Mouse (Mus musculus) olfactory bulb, adult 2 months (tissue): Measurements from ENCODE around the gene Sh2b2. TPM values are rescaled to one million over a fixed set of nuclear protein-coding genes. Genes with fewer than 3 reads are reported as not detected.

Experiments
- H3K27ac ChIP-seq: fragments of 200-500 bp; 2 replicates; pipeline ENCODE4 v1.5.1; 2012; ENCODE audit warnings: low read depth, low read length; ENCODE audit not compliant: insufficient read depth
- H3K4me1 ChIP-seq: fragments of 200-500 bp; 2 replicates; pipeline ENCODE4 v1.6.1; 2012; ENCODE audit warnings: low read length; ENCODE audit not compliant: control insufficient read depth, insufficient read depth
- H3K4me3 ChIP-seq: fragments of 200-500 bp; 2 replicates; pipeline ENCODE4 v1.5.1; 2012; ENCODE audit warnings: mild to moderate bottlenecking, low read depth, low read length, moderate library complexity; ENCODE audit not compliant: insufficient read depth
- CTCF ChIP-seq: fragments of 200-500 bp; IDR thresholded peaks from 2 replicates; pipeline ENCODE4 v1.5.1; 2012; ENCODE audit warnings: low read depth, mild to moderate bottlenecking, low read length, moderate library complexity; ENCODE audit not compliant: insufficient read depth
- POLR2A ChIP-seq: fragments of 200-500 bp; IDR thresholded peaks from 2 replicates; pipeline ENCODE4 v1.6.1; 2012; ENCODE audit warnings: mild to moderate bottlenecking, low read depth, low read length, moderate library complexity; ENCODE audit not compliant: insufficient read depth
- WGBS: fragments of 180-500 bp; shearing (Covaris S2); methylation state at CpG from one replicate; pipeline ENCODE4 v1.1.7; 2018; 5-methylcytosine and 5-hydroxymethylcytosine counted together
- polyA plus RNA-seq: library from polyadenylated mRNA; stranded (reverse); fragments of >200 nt; gene quantifications from 2 replicates; pipeline ENCODE4 v1.2.4, GENCODE M21; 2012; ENCODE audit warnings: low replicate concordance; ENCODE audit not compliant: missing spikeins, insufficient read depth, insufficient read length

Gene Sh2b2
- polyA plus RNA-seq, 1 experiment, result not detected

DNA sequence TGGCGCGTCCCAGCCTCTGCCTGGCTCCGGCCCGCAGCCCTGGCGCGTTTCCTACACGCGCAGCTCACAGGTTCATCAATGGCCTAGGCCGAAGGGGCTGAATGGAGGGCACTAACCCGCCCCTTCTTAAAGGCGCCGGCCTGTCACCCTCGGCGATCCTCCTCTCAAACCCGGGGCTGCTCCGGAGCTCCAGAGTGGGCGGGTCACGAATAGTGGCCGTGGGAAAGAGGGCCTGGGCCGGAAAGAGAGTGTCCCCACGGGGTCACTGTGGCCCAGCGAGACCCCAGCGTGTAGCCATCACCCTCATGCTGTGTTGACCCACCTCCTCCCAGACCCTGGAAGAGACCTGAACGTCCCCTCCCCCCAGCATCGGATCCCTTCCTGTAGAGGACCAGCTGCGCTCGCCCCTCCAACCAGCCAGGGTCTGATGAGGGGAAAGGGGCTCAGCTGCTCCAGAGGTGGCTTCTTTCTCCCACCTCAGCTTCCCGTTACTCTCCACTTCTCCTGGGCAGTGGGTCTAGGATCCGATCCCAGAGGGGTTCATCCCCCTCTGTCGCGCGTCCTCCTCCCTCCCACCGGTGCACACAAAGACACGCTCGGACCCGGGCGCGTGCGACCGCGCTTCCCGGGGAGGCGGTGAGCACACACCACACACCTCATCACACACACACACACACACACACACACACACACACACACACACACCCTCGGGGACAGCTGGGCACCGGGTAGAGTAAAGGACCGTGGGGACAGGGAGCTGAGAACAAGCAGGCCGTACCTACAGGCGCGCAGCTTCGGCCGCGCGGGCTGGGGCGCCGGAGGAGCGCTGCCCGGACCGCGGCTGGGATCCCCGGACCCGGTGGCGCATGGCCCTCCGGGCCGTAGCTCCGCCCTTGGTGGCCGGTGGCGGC lies 2.2 kb downstream of the Sh2b2 start:
- no peak overlapping the region for H3K27ac ChIP-seq
- H3K4me1 ChIP-seq, result peaks cover 22% of the 10 kb centered on the region; the same call in 1 of the 2 replicates
- TF ChIP-seq CTCF (no peak), POLR2A (no peak)
- peak overlapping the region; percentile 78 for H3K4me3 ChIP-seq
- WGBS, result under 1% methylated on average over 67 of the region's 67 CpGs

DNA sequence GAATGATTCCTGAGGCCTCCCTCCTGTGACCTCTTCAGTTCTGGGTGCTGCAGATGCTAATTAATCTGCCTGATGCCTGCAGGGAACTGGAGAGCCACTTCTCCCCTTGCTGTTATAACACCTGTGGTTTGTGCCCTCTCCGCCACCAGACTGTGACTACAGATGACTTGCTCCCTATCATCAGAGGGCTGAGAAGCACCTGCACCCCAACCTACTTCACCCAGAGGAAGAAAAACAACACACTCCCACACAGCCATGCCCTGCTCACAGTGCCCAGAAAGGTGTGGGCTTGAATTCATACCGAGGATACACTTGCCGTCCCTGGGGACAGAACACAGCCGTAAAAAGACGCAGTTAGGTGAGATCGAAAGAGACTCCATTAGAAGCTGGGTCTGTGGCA lies 5.2 kb downstream of the Sh2b2 start:
- TF ChIP-seq POLR2A, result no peak
- no peak for TF ChIP-seq CTCF
- 78% methylated on average over 6 of the region's 6 CpGs for WGBS

GRCm38 (mm10) chr5:136240381-136240780 lies 6.0 kb downstream of the Sh2b2 start:
- WGBS, result 68% methylated on average over 1 of the region's 1 CpGs
- Histone ChIP-seq H3K4me3 (no peak overlapping the region), H3K4me1 (peaks cover 29% of the 10 kb centered on the region), H3K27ac (no peak overlapping the region)
- TF ChIP-seq CTCF (no peak), POLR2A (no peak)

More for the DNA sequence above, 5.2 kb downstream of the Sh2b2 start:
- Histone ChIP-seq H3K4me3 (no peak overlapping the region), H3K27ac (no peak overlapping the region), H3K4me1 (peaks cover 31% of the 10 kb centered on the region)

DNA sequence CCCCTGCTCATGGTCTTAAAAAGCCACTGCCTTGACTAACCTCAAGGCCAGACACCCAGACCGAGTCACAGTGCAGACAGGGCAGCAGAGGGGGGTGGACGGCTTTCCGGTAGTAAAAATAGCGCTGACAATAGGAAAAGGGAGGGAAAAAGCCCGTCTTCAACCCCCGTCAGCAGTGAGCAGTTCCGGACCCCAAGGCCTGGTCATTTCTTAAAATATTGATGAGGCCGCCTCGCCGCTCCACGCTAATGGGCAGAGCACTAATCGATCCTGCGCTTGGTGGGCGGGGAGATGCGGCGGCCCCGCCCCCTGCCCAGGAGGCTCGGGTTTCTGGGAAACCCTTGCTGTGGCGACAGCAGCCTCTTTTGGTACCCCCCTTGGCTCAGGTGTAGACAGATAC lies 8.7 kb downstream of the Sh2b2 start:
- no peak overlapping the region for H3K27ac ChIP-seq
- H3K4me3 ChIP-seq, result peak overlapping the region; percentile 40
- 6% methylated on average over 19 of the region's 19 CpGs for WGBS
- TF ChIP-seq POLR2A, result no peak
- TF ChIP-seq CTCF, result no peak
- H3K4me1 ChIP-seq, result peaks cover 21% of the 10 kb centered on the region

DNA sequence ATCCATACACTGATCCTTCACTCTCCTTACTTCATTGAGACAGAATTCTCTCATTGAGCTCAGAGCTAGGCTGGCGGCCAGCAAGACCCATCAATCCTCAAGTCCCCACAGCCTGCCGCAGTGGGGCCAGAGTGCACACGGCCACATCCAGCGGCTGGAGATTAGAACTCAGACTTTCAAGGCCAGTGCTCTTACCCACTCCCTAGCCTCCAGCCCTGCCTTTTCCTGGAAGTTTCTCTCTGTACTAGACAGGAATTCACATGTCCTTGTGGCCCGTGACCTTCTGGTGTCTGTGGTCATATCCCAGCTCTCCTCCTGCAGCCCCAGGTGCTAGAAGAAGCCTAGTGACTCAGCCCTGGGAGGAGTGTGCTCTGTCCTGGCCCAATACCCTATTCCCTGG lies 9.7 kb downstream of the Sh2b2 start:
- TF ChIP-seq CTCF, result no peak
- no peak for TF ChIP-seq POLR2A
- Histone ChIP-seq H3K4me3 (no peak overlapping the region), H3K27ac (no peak overlapping the region), H3K4me1 (peaks cover 21% of the 10 kb centered on the region)
- WGBS, result 86% methylated on average over 5 of the region's 5 CpGs

- H3K4me1 ChIP-seq, result peaks cover 6% of the 10 kb centered on the region
Observed at GRCm38 (mm10) chr5:136230348-136231035, 15.9 kb downstream of the Sh2b2 start.

GRCm38 (mm10) chr5:136226246-136226876 lies 20.0 kb downstream of the Sh2b2 start:
- no peak overlapping the region for H3K4me3 ChIP-seq
- TF ChIP-seq CTCF, result no peak
- no peak for TF ChIP-seq POLR2A
- no peak overlapping the region for H3K27ac ChIP-seq
- WGBS, result 57% methylated on average over 7 of the region's 7 CpGs
- H3K4me1 ChIP-seq, result 0 out of 2 replicates have a peak, but pooled peaks cover 3% of the 10 kb centered on the region

More at GRCm38 (mm10) chr5:136230348-136231035, 15.9 kb downstream of the Sh2b2 start:
- 63% methylated on average over 4 of the region's 4 CpGs for WGBS
- Histone ChIP-seq H3K4me3 (no peak overlapping the region), H3K27ac (no peak overlapping the region)
- TF ChIP-seq POLR2A (no peak), CTCF (no peak)

- 90% methylated on average over 12 of the region's 12 CpGs for WGBS
- H3K27ac ChIP-seq, result no peak overlapping the region
Observed at GRCm38 (mm10) chr5:136218585-136218984, 27.8 kb downstream of the Sh2b2 start.

More at GRCm38 (mm10) chr5:136218585-136218984, 27.8 kb downstream of the Sh2b2 start:
- Histone ChIP-seq H3K4me1 (peaks cover 7% of the 10 kb centered on the region; the same call in 1 of the 2 replicates), H3K4me3 (no peak overlapping the region)
- TF ChIP-seq CTCF (no peak), POLR2A (no peak)
